Mouse (Mus musculus) E14TG2a.4 (cell line): ENCODE data around the gene Khsrp.

Source experiments
- CTCF ChIP-seq: conservative IDR thresholded peaks from 2 replicates; pipeline ENCODE4 v1.5.1; 2014; ENCODE audit warnings: low read length
- NANOG ChIP-seq: IDR thresholded peaks from 2 replicates; pipeline ENCODE4 v1.6.1; 2014; ENCODE audit warnings: borderline replicate concordance, low read length, mixed read lengths
- POU5F1 ChIP-seq: IDR thresholded peaks from 2 replicates; pipeline ENCODE4 v1.6.1; 2014; ENCODE audit warnings: low read length, borderline replicate concordance

GRCm38 (mm10) chr17:57012245-57012795, 19.0 kb downstream of the Khsrp start:
- TF ChIP-seq CTCF (no peak), POU5F1 (no peak), NANOG (no peak)
